Mouse (Mus musculus) frontal cortex, postnatal 14 days (tissue): Measurements from ENCODE around the gene Gipc3.

Experiments
- DNase-seq, 2 experiments: peaks; one replicate each; pipeline ENCODE4 v3.0.0; 2022; ENCODE audit warnings: low spot score in 2 of 2

Gene Gipc3

GRCm38 (mm10) chr10:81346453-81347067 is 3.5 kb upstream of the Gipc3 start:
- peak in 1 of 2 experiments; percentile 36 for DNase-seq

- no peak for DNase-seq
These were observed 2.1 kb upstream of the Gipc3 start for GRCm38 (mm10) chr10:81345162-81345534.

GRCm38 (mm10) chr10:81344421-81345161 is 1.5 kb upstream of the Gipc3 start:
- DNase-seq: no peak

- no peak for DNase-seq
These were observed 1.6 kb downstream of the Gipc3 start for GRCm38 (mm10) chr10:81341333-81341949.

GRCm38 (mm10) chr10:81340551-81341332 is 2.3 kb downstream of the Gipc3 start:
- DNase-seq: no peak

GRCm38 (mm10) chr10:81336558-81336957 is 6.5 kb downstream of the Gipc3 start:
- no peak for DNase-seq

- no peak for DNase-seq
These were observed 7.4 kb downstream of the Gipc3 start for GRCm38 (mm10) chr10:81335393-81336340.

- no peak for DNase-seq
These were observed 8.7 kb downstream of the Gipc3 start for GRCm38 (mm10) chr10:81334324-81334723.

- DNase-seq: no peak
These were observed 10.8 kb downstream of the Gipc3 start for GRCm38 (mm10) chr10:81332277-81332676.

GRCm38 (mm10) chr10:81330007-81330406 is 13.1 kb downstream of the Gipc3 start:
- no peak for DNase-seq

- no peak for DNase-seq
These were observed 13.7 kb downstream of the Gipc3 start for GRCm38 (mm10) chr10:81329194-81329975.

GRCm38 (mm10) chr10:81328386-81328785 is 14.7 kb downstream of the Gipc3 start, which contains the start of gene Tbxa2r:
Gene Tbxa2r (plus strand): TSS chr10:81328731.
- DNase-seq: no peak

GRCm38 (mm10) chr10:81327959-81328358 is 15.1 kb downstream of the Gipc3 start:
- DNase-seq: no peak

- DNase-seq: no peak
These were observed 16.2 kb downstream of the Gipc3 start for GRCm38 (mm10) chr10:81326858-81327257.

GRCm38 (mm10) chr10:81325781-81326180 is 17.3 kb downstream of the Gipc3 start:
- no peak for DNase-seq

GRCm38 (mm10) chr10:81325176-81325575 is 17.9 kb downstream of the Gipc3 start:
- no peak for DNase-seq

- no peak for DNase-seq
These were observed 19.1 kb downstream of the Gipc3 start for GRCm38 (mm10) chr10:81323791-81324530.

GRCm38 (mm10) chr10:81323141-81323775 is 19.8 kb downstream of the Gipc3 start:
- DNase-seq: no peak

GRCm38 (mm10) chr10:81322444-81322843 is 20.6 kb downstream of the Gipc3 start:
- DNase-seq: no peak
